Mouse (Mus musculus): Measurements from ENCODE around the gene Dnah2. TPM values are rescaled to one million over a fixed set of nuclear protein-coding genes. Genes with fewer than 3 reads are reported as not detected.

Gene Dnah2
- total and polyA plus RNA-seq, 3 experiments: 0.04 to 0.07 TPM; not detected in 1

DNA sequence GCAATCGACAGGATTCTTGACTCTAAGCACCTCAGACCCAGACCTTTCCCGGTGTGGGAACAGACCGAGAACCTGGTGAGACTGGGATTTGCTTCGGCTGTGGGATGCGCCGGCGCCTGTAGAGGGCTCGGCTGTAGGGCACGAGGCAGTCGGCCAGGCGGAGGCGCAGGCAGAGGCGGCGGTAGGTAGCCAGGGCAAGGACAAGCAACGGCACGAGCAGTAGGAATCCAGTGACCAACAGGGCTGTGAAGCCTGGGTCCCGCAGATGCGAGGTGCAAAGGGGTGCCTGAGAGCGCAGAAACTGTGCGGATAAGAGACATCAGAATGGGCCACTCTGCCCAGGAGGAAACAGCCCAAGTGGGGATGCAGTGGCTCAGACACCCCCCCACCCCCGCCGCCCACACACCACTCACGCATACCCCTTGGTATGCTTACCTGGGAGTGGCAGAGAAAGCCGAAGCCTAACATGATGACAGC lies 151.3 kb downstream of the Dnah2 start:
- 0 out of 2 replicates have a peak overlapping the region, but pooled peaks have one; percentile 9 for H3K27ac ChIP-seq (ENCODE audit: control insufficient read depth, low read depth, low read length)
- no peak for DNase-seq (ENCODE audit: low read depth, low spot score)
- H3K79me2 ChIP-seq (ENCODE audit: control insufficient read depth, insufficient read depth, low read length, poor library complexity): peaks cover 9% of the 10 kb centered on the region
- H3K4me3 ChIP-seq (ENCODE audit: control insufficient read depth in 1 of 2, insufficient read depth in 1 of 2, low read depth in 2 of 2, low read length in 2 of 2): no peak overlapping the region
- H3K36me3 ChIP-seq (ENCODE audit: control insufficient read depth in 1 of 2, insufficient read depth in 2 of 2, low read length in 2 of 2): peaks cover 2 to 5% of the 10 kb centered on the region in 2 experiments; a peak in 3 of 4 replicates
- peaks cover 2 to 9% of the 10 kb centered on the region in 2 experiments; a peak in 3 of 4 replicates for H3K4me1 ChIP-seq (ENCODE audit: control insufficient read depth in 1 of 2, insufficient read depth in 2 of 2, low read length in 2 of 2)
- no peak overlapping the region for H3K9ac ChIP-seq (ENCODE audit: control insufficient read depth, low read depth, low read length, poor library complexity, severe bottlenecking)
- no peaks in the 10 kb centered on the region for H3K27me3 ChIP-seq (ENCODE audit: control insufficient read depth in 1 of 2, insufficient read depth in 2 of 2, low read length in 2 of 2)
- TF ChIP-seq ZC3H11A (IDR thresholded peaks at IDR 0.05; ENCODE audit: low read depth, low read length) (no peak), NELFE (IDR thresholded peaks at IDR 0.05; ENCODE audit: low read depth, low read length) (no peak), RAD21 (IDR thresholded peaks at IDR 0.05; ENCODE audit: low read depth, low read length) (no peak)
- no peaks in the 10 kb centered on the region for H3K9me3 ChIP-seq (replicated peaks; ENCODE audit: insufficient read depth, low read length)

DNA sequence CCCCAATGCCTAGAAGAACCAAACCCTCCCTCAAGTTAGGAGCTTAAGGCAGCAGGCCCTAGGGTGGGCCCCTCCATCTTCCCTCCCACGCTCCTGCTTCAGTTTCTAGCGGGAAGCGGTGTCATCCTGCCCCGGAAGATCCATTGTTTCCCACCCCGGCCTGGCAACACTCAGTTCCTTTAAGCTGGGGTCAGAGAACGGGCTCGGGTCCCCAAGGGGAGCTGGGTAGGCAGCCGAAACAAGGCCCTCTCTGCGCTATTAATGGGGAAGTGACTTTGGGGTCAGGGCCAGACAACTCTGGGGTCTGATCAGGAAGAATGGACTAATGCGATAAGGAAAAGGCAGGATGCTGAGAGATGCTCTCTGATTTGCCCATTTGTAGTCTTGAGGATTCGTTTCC lies 152.1 kb downstream of the Dnah2 start:
- peak; percentile 87 for DNase-seq (ENCODE audit: low read depth, low spot score)
- peaks cover 9% of the 10 kb centered on the region for H3K79me2 ChIP-seq (ENCODE audit: control insufficient read depth, insufficient read depth, low read length, poor library complexity)
- H3K27ac ChIP-seq (ENCODE audit: control insufficient read depth, low read depth, low read length): peak overlapping the region; percentile 38
- H3K36me3 ChIP-seq (ENCODE audit: control insufficient read depth in 1 of 2, insufficient read depth in 2 of 2, low read length in 2 of 2): peaks cover 2 to 5% of the 10 kb centered on the region in 2 experiments; a peak in 3 of 4 replicates
- no peaks in the 10 kb centered on the region for H3K27me3 ChIP-seq (ENCODE audit: control insufficient read depth in 1 of 2, insufficient read depth in 2 of 2, low read length in 2 of 2)
- H3K9ac ChIP-seq (ENCODE audit: control insufficient read depth, low read depth, low read length, poor library complexity, severe bottlenecking): peak overlapping the region; percentile 57
- no peaks in the 10 kb centered on the region for H3K9me3 ChIP-seq (replicated peaks; ENCODE audit: insufficient read depth, low read length)
- peaks cover 2 to 9% of the 10 kb centered on the region in 2 experiments; a peak in 3 of 4 replicates for H3K4me1 ChIP-seq (ENCODE audit: control insufficient read depth in 1 of 2, insufficient read depth in 2 of 2, low read length in 2 of 2)
- H3K4me3 ChIP-seq (ENCODE audit: control insufficient read depth in 1 of 2, insufficient read depth in 1 of 2, low read depth in 2 of 2, low read length in 2 of 2): peak overlapping the region; percentile 54 to 67
- TF ChIP-seq POLR2A (IDR thresholded peaks at IDR 0.05; ENCODE audit: control insufficient read depth in 1 of 2, insufficient read depth in 1 of 2, low read depth in 1 of 2, low read length in 2 of 2, poor library complexity in 1 of 2) (peak in 1 of 2 experiments; percentile 52; a peak in 1 of 4 replicates), POLR2AphosphoS2 (IDR thresholded peaks at IDR 0.05; ENCODE audit: low read length) (peak; percentile 60), ELF1 (IDR thresholded peaks at IDR 0.05; ENCODE audit: low read depth, low read length) (peak; percentile 27; the same call in 1 of the 2 replicates), MAX (IDR thresholded peaks at IDR 0.05; ENCODE audit: low read length) (no peak), ETS1 (IDR thresholded peaks at IDR 0.05; ENCODE audit: low read depth, low read length) (peak; percentile 52), RCOR1 (IDR thresholded peaks at IDR 0.05; ENCODE audit: low read depth, low read length) (peak; percentile 95), JUND (IDR thresholded peaks at IDR 0.05; ENCODE audit: low read depth, low read length) (no peak), TAL1 (IDR thresholded peaks at IDR 0.05; ENCODE audit: low read length) (peak; percentile 86), GATA1 (IDR thresholded peaks at IDR 0.05; ENCODE audit: low read depth, low read length) (peak; percentile 87), HCFC1 (IDR thresholded peaks at IDR 0.05; ENCODE audit: low read depth, low read length) (no peak), TBP (IDR thresholded peaks at IDR 0.05; ENCODE audit: low read depth, low read length) (no peak), ZMIZ1 (IDR thresholded peaks at IDR 0.05; ENCODE audit: low read depth, low read length) (no peak), SIN3A (IDR thresholded peaks at IDR 0.05; ENCODE audit: low read length) (peak; percentile 53; the same call in 1 of the 2 replicates), EP300 (IDR thresholded peaks at IDR 0.05; ENCODE audit: low read depth in 1 of 2, low read length in 2 of 2) (peak; percentile 77 to 80), TCF12 (IDR thresholded peaks at IDR 0.05; ENCODE audit: low read depth, low read length) (peak; percentile 84), MEF2A (IDR thresholded peaks at IDR 0.05; ENCODE audit: extremely low read depth, insufficient replicate concordance, low read depth, low read length, poor library complexity, severe bottlenecking) (no peak), SMC3 (IDR thresholded peaks at IDR 0.05; ENCODE audit: low read depth, low read length) (0 out of 2 replicates have a peak, but pooled peaks have one; percentile 10), USF1 (IDR thresholded peaks at IDR 0.05; ENCODE audit: low read depth, low read length) (no peak), CHD1 (IDR thresholded peaks at IDR 0.05; ENCODE audit: low read depth, low read length) (no peak), MAFK (IDR thresholded peaks at IDR 0.05; ENCODE audit: borderline replicate concordance, low read depth, low read length) (no peak)

Data from MEL (cell line).